Mouse (Mus musculus): ENCODE measurements around the gene Srsf3. TPM values are rescaled to one million over a fixed set of nuclear protein-coding genes. Genes with fewer than 3 reads are reported as not detected.

Gene Srsf3
- polyA plus RNA-seq, 1 experiment from 2014 or later: 702 TPM

GRCm38 (mm10) chr17:29047697-29048514 lies 15.5 kb downstream of the Srsf3 start:
- H3K4me1 ChIP-seq: peaks cover 4% of the 10 kb centered on the region
- no peak overlapping the region for H3K9ac ChIP-seq
- no peaks in the 10 kb centered on the region for H3K27me3 ChIP-seq
- ATAC-seq (ENCODE audit: insufficient number of reproducible peaks, insufficient read depth, low FRiP score, low TSS enrichment, low read depth): no peak
- no peak overlapping the region for H3K4me2 ChIP-seq
- no peak overlapping the region for H3K4me3 ChIP-seq
- H3K36me3 ChIP-seq: peaks cover 46% of the 10 kb centered on the region
- no peak overlapping the region for H3K27ac ChIP-seq
- no peaks in the 10 kb centered on the region for H3K9me3 ChIP-seq
- WGBS: 58% methylated on average over 3 of the region's 3 CpGs

- Histone ChIP-seq H3K4me2 (no peak overlapping the region), H3K9ac (no peak overlapping the region), H3K27me3 (no peaks in the 10 kb centered on the region), H3K36me3 (peaks cover 35% of the 10 kb centered on the region), H3K4me3 (no peak overlapping the region), H3K27ac (0 out of 2 replicates have a peak overlapping the region, but pooled peaks have one; percentile 16), H3K4me1 (peaks cover 8% of the 10 kb centered on the region), H3K9me3 (no peaks in the 10 kb centered on the region)
- 16% methylated on average over 13 of the region's 13 CpGs for whole genome bisulfite sequencing
- peak; percentile 53; the same call in 1 of the 2 replicates for ATAC-seq (ENCODE audit: insufficient number of reproducible peaks, insufficient read depth, low FRiP score, low TSS enrichment, low read depth)
Observed at GRCm38 (mm10) chr17:29048748-29049507, 16.5 kb downstream of the Srsf3 start.

- peaks cover 30% of the 10 kb centered on the region for H3K36me3 ChIP-seq
- 73% methylated on average over 5 of the region's 5 CpGs for WGBS
- H3K4me1 ChIP-seq: peaks cover 14% of the 10 kb centered on the region
- no peaks in the 10 kb centered on the region for H3K27me3 ChIP-seq
- no peak overlapping the region for H3K27ac ChIP-seq
- ATAC-seq (ENCODE audit: insufficient number of reproducible peaks, insufficient read depth, low FRiP score, low TSS enrichment, low read depth): no peak
- H3K4me3 ChIP-seq: no peak overlapping the region
- no peak overlapping the region for H3K4me2 ChIP-seq
- no peak overlapping the region for H3K9ac ChIP-seq
- no peaks in the 10 kb centered on the region for H3K9me3 ChIP-seq
Observed at GRCm38 (mm10) chr17:29049508-29049889, 17.1 kb downstream of the Srsf3 start.

GRCm38 (mm10) chr17:29049923-29050322 lies 17.5 kb downstream of the Srsf3 start:
- no peaks in the 10 kb centered on the region for H3K9me3 ChIP-seq
- WGBS: 85% methylated on average over 7 of the region's 7 CpGs
- H3K27me3 ChIP-seq: no peaks in the 10 kb centered on the region
- peaks cover 15% of the 10 kb centered on the region for H3K4me1 ChIP-seq
- peaks cover 25% of the 10 kb centered on the region for H3K36me3 ChIP-seq
- H3K4me3 ChIP-seq: no peak overlapping the region
- no peak overlapping the region for H3K9ac ChIP-seq
- H3K27ac ChIP-seq: no peak overlapping the region
- ATAC-seq (ENCODE audit: insufficient number of reproducible peaks, insufficient read depth, low FRiP score, low TSS enrichment, low read depth): no peak
- H3K4me2 ChIP-seq: no peak overlapping the region

- no peak for ATAC-seq (ENCODE audit: insufficient number of reproducible peaks, insufficient read depth, low FRiP score, low TSS enrichment, low read depth)
- no peaks in the 10 kb centered on the region for H3K27me3 ChIP-seq
- peaks cover 17% of the 10 kb centered on the region for H3K36me3 ChIP-seq
- no peak overlapping the region for H3K4me3 ChIP-seq
- H3K27ac ChIP-seq: no peak overlapping the region
- WGBS: 36% methylated on average over 14 of the region's 14 CpGs
- no peak overlapping the region; the same call in 1 of the 2 replicates for H3K4me2 ChIP-seq
- H3K9ac ChIP-seq: no peak overlapping the region
- H3K9me3 ChIP-seq: no peaks in the 10 kb centered on the region
- H3K4me1 ChIP-seq: peaks cover 18% of the 10 kb centered on the region
Observed at GRCm38 (mm10) chr17:29050791-29051190, 18.4 kb downstream of the Srsf3 start.

- Histone ChIP-seq H3K4me2 (no peak overlapping the region), H3K36me3 (no peaks in the 10 kb centered on the region), H3K27me3 (no peaks in the 10 kb centered on the region), H3K4me3 (no peak overlapping the region), H3K9ac (no peak overlapping the region), H3K9me3 (no peaks in the 10 kb centered on the region), H3K27ac (no peak overlapping the region), H3K4me1 (peaks cover 41% of the 10 kb centered on the region)
- no peak for ATAC-seq (ENCODE audit: insufficient number of reproducible peaks, insufficient read depth, low FRiP score, low TSS enrichment, low read depth)
- 86% methylated on average over 6 of the region's 6 CpGs for WGBS
Observed at GRCm38 (mm10) chr17:29053067-29053466, 20.6 kb downstream of the Srsf3 start.

- 60% methylated on average over 7 of the region's 7 CpGs for WGBS
- ATAC-seq (ENCODE audit: insufficient number of reproducible peaks, insufficient read depth, low FRiP score, low TSS enrichment, low read depth): no peak
- Histone ChIP-seq H3K4me3 (no peak overlapping the region), H3K9me3 (no peaks in the 10 kb centered on the region), H3K4me1 (peaks cover 46% of the 10 kb centered on the region), H3K36me3 (no peaks in the 10 kb centered on the region), H3K4me2 (no peak overlapping the region), H3K27ac (peak overlapping the region; percentile 44; the same call in 1 of the 2 replicates), H3K27me3 (no peaks in the 10 kb centered on the region), H3K9ac (0 out of 2 replicates have a peak overlapping the region, but pooled peaks have one; percentile 44)
Observed at GRCm38 (mm10) chr17:29053841-29054240, 21.4 kb downstream of the Srsf3 start.

GRCm38 (mm10) chr17:29054429-29054828 lies 22.0 kb downstream of the Srsf3 start:
- H3K27me3 ChIP-seq: no peaks in the 10 kb centered on the region
- H3K4me2 ChIP-seq: no peak overlapping the region
- H3K9me3 ChIP-seq: no peaks in the 10 kb centered on the region
- WGBS: 80% methylated on average over 6 of the region's 6 CpGs
- H3K4me3 ChIP-seq: no peak overlapping the region
- no peak for ATAC-seq (ENCODE audit: insufficient number of reproducible peaks, insufficient read depth, low FRiP score, low TSS enrichment, low read depth)
- no peak overlapping the region for H3K27ac ChIP-seq
- peaks cover 46% of the 10 kb centered on the region for H3K4me1 ChIP-seq
- no peak overlapping the region for H3K9ac ChIP-seq
- H3K36me3 ChIP-seq: no peaks in the 10 kb centered on the region

GRCm38 (mm10) chr17:29055586-29055985 lies 23.2 kb downstream of the Srsf3 start:
- Histone ChIP-seq H3K27ac (no peak overlapping the region; the same call in 1 of the 2 replicates), H3K27me3 (no peaks in the 10 kb centered on the region), H3K4me3 (no peak overlapping the region), H3K9me3 (no peaks in the 10 kb centered on the region), H3K4me1 (peaks cover 44% of the 10 kb centered on the region), H3K4me2 (no peak overlapping the region), H3K36me3 (no peaks in the 10 kb centered on the region), H3K9ac (no peak overlapping the region)
- no peak for ATAC-seq (ENCODE audit: insufficient number of reproducible peaks, insufficient read depth, low FRiP score, low TSS enrichment, low read depth)
- WGBS: 53% methylated on average over 5 of the region's 5 CpGs

- Histone ChIP-seq H3K9ac (no peak overlapping the region), H3K9me3 (no peaks in the 10 kb centered on the region), H3K27ac (peak overlapping the region; percentile 49), H3K36me3 (no peaks in the 10 kb centered on the region), H3K4me2 (peak overlapping the region; percentile 37), H3K4me1 (peaks cover 46% of the 10 kb centered on the region), H3K4me3 (no peak overlapping the region), H3K27me3 (no peaks in the 10 kb centered on the region)
- WGBS: 7% methylated on average over 7 of the region's 7 CpGs
- peak; percentile 60; the same call in 1 of the 2 replicates for ATAC-seq (ENCODE audit: insufficient number of reproducible peaks, insufficient read depth, low FRiP score, low TSS enrichment, low read depth)
Observed at GRCm38 (mm10) chr17:29056207-29056606, 23.8 kb downstream of the Srsf3 start.

GRCm38 (mm10) chr17:29056699-29057151 lies 24.3 kb downstream of the Srsf3 start:
- Histone ChIP-seq H3K4me1 (peaks cover 46% of the 10 kb centered on the region), H3K9ac (no peak overlapping the region), H3K27ac (peak overlapping the region; percentile 34; the same call in 1 of the 2 replicates), H3K4me3 (no peak overlapping the region), H3K9me3 (no peaks in the 10 kb centered on the region), H3K36me3 (no peaks in the 10 kb centered on the region), H3K4me2 (peak overlapping the region; percentile 37), H3K27me3 (no peaks in the 10 kb centered on the region)
- no peak for ATAC-seq (ENCODE audit: insufficient number of reproducible peaks, insufficient read depth, low FRiP score, low TSS enrichment, low read depth)
- 4% methylated on average over 8 of the region's 8 CpGs for WGBS
